Mouse (Mus musculus) kidney, adult 11 months (tissue): ENCODE measurements around the gene Pdzk1ip1.

Experiments
- DNase-seq: peaks from one replicate; pipeline ENCODE4 v3.0.0; 2022

Pdzk1ip1 gene

GRCm38 (mm10) chr4:115075204-115075915 is 13.1 kb upstream of the Pdzk1ip1 start:
- DNase-seq: no peak

- no peak for DNase-seq
Observed at GRCm38 (mm10) chr4:115078892-115079820, 9.4 kb upstream of the Pdzk1ip1 start.

- no peak for DNase-seq
Observed at GRCm38 (mm10) chr4:115079821-115080349, 8.6 kb upstream of the Pdzk1ip1 start.

- DNase-seq: no peak
Observed at GRCm38 (mm10) chr4:115083031-115083430, 5.5 kb upstream of the Pdzk1ip1 start.

- DNase-seq: no peak
Observed at GRCm38 (mm10) chr4:115085522-115086095, 2.9 kb upstream of the Pdzk1ip1 start.

- no peak for DNase-seq
Observed at GRCm38 (mm10) chr4:115086257-115086656, 2.3 kb upstream of the Pdzk1ip1 start.

GRCm38 (mm10) chr4:115086763-115087415 is 1.6 kb upstream of the Pdzk1ip1 start:
- DNase-seq: peak; percentile 79

- peak; percentile 89 for DNase-seq
Observed at GRCm38 (mm10) chr4:115090592-115090991, 2.1 kb downstream of the Pdzk1ip1 start.

- peak; percentile 35 for DNase-seq
Observed at GRCm38 (mm10) chr4:115091806-115092205, 3.3 kb downstream of the Pdzk1ip1 start.

GRCm38 (mm10) chr4:115093331-115093864 is 4.9 kb downstream of the Pdzk1ip1 start:
- peak; percentile 79 for DNase-seq

- DNase-seq: no peak
Observed at GRCm38 (mm10) chr4:115094056-115094455, 5.5 kb downstream of the Pdzk1ip1 start.

- peak; percentile 72 for DNase-seq
Observed at GRCm38 (mm10) chr4:115095671-115096434, 7.3 kb downstream of the Pdzk1ip1 start.

GRCm38 (mm10) chr4:115096435-115097145 is 8.1 kb downstream of the Pdzk1ip1 start:
- peak; percentile 55 for DNase-seq

- no peak for DNase-seq
Observed at GRCm38 (mm10) chr4:115097146-115097496, 8.6 kb downstream of the Pdzk1ip1 start.

GRCm38 (mm10) chr4:115101682-115102081 is 13.2 kb downstream of the Pdzk1ip1 start:
- DNase-seq: peak; percentile 47

- DNase-seq: no peak
Observed at GRCm38 (mm10) chr4:115103510-115103909, 15.0 kb downstream of the Pdzk1ip1 start.

- DNase-seq: no peak
Observed at GRCm38 (mm10) chr4:115111167-115111566, 22.7 kb downstream of the Pdzk1ip1 start.

- no peak for DNase-seq
Observed at GRCm38 (mm10) chr4:115113266-115113665, 24.8 kb downstream of the Pdzk1ip1 start.

- no peak for DNase-seq
Observed at GRCm38 (mm10) chr4:115119642-115120041, 31.1 kb downstream of the Pdzk1ip1 start.

- no peak for DNase-seq
Observed at GRCm38 (mm10) chr4:115121162-115121561, 32.7 kb downstream of the Pdzk1ip1 start.

- no peak for DNase-seq
Observed at GRCm38 (mm10) chr4:115121608-115122007, 33.1 kb downstream of the Pdzk1ip1 start.
